Mouse (Mus musculus): ENCODE results near the gene Mfng. TPM values are rescaled to one million over a fixed set of nuclear protein-coding genes. Genes with fewer than 3 reads are reported as not detected.

Gene Mfng
- total and polyA plus RNA-seq, 3 experiments, result 35.2 to 63.7 (median 52.5) TPM

- no peak overlapping the region for H3K4me2 ChIP-seq (ENCODE audit: insufficient read depth, low read depth, poor library complexity, severe bottlenecking)
- peaks cover 11% of the 10 kb centered on the region for H3K79me2 ChIP-seq (replicated peaks; ENCODE audit: control insufficient read depth, extremely low read depth, insufficient read depth, poor library complexity, severe bottlenecking)
- DNase-seq (ENCODE audit: extremely low read depth), result no peak
- in situ Hi-C loops (cut with MboI; ENCODE audit: low pct_ligation_motif_present, low pct_unique_long_range_greater_than_20kb, low sequenced_read_pairs), result no loop called here
- H3K9me3 ChIP-seq (replicated peaks; ENCODE audit: low read length), result peaks cover 10% of the 10 kb centered on the region
- H3K4me1 ChIP-seq (ENCODE audit: control insufficient read depth in 1 of 2, insufficient read depth in 2 of 2), result peaks cover 11 to 40% of the 10 kb centered on the region in 2 experiments
- dilution Hi-C loops (cut with MboI; ENCODE audit: extremely low pct_ligation_motif_present, extremely low pct_unique_long_range_greater_than_20kb, low sequenced_read_pairs), result no loop called here
- H3K4me3 ChIP-seq (replicated peaks in 1 of 3; ENCODE audit: low read depth in 2 of 3, low read length in 2 of 3, poor library complexity in 1 of 3), result peak overlapping the region in 1 of 3 experiments; percentile 84
- H3K36me3 ChIP-seq (replicated peaks in 1 of 2; ENCODE audit: control insufficient read depth in 1 of 2, insufficient read depth in 1 of 2, low read length in 1 of 2), result peaks cover 20 to 57% of the 10 kb centered on the region in 2 experiments
- no peak overlapping the region for H3K27ac ChIP-seq (ENCODE audit: insufficient read depth, low read depth)
- no peak overlapping the region for H3K9ac ChIP-seq (ENCODE audit: insufficient read depth, low read depth)
- TF ChIP-seq POLR2AphosphoS2 (IDR thresholded peaks at IDR 0.05; ENCODE audit: low read depth, low read length) (no peak), ZKSCAN1 (IDR thresholded peaks at IDR 0.05; ENCODE audit: borderline replicate concordance, low read depth, low read length) (no peak), EP300 (IDR thresholded peaks at IDR 0.05; ENCODE audit: low read length) (no peak), USF1 (IDR thresholded peaks at IDR 0.05; ENCODE audit: low read depth, low read length) (no peak), SIN3A (IDR thresholded peaks at IDR 0.05; ENCODE audit: low read length) (no peak), ELF1 (IDR thresholded peaks at IDR 0.05; ENCODE audit: low read depth, low read length) (no peak), JUND (conservative IDR thresholded peaks at IDR 0.05; ENCODE audit: low read depth, low read length) (no peak), CTCF (conservative IDR thresholded peaks at IDR 0.05 in 1 of 2, IDR thresholded peaks at IDR 0.05 in 1 of 2; ENCODE audit: low read depth in 2 of 2, low read length in 2 of 2) (no peak), CHD2 (IDR thresholded peaks at IDR 0.05; ENCODE audit: low read length) (no peak), KAT2A (IDR thresholded peaks at IDR 0.05; ENCODE audit: insufficient replicate concordance, low read length) (no peak), RCOR1 (conservative IDR thresholded peaks at IDR 0.05; ENCODE audit: low read depth, low read length) (no peak), TCF12 (IDR thresholded peaks at IDR 0.05; ENCODE audit: low read depth, low read length) (no peak), USF2 (conservative IDR thresholded peaks at IDR 0.05; ENCODE audit: low read depth, low read length) (no peak)
- no peaks in the 10 kb centered on the region for H3K27me3 ChIP-seq (replicated peaks)
These were observed 2.9 kb downstream of the Mfng start for GRCm38 (mm10) chr15:78770234-78770982.

- no peak overlapping the region for H3K4me3 ChIP-seq (replicated peaks in 1 of 3; ENCODE audit: low read depth in 2 of 3, low read length in 2 of 3, poor library complexity in 1 of 3)
- no peak overlapping the region for H3K4me2 ChIP-seq (ENCODE audit: insufficient read depth, low read depth, poor library complexity, severe bottlenecking)
- H3K9me3 ChIP-seq (replicated peaks; ENCODE audit: low read length), result peaks cover 10% of the 10 kb centered on the region
- DNase-seq (ENCODE audit: extremely low read depth), result no peak
- TF ChIP-seq ZNF384 (IDR thresholded peaks at IDR 0.05; ENCODE audit: low read depth, low read length) (peak; percentile 69), ELF1 (IDR thresholded peaks at IDR 0.05; ENCODE audit: low read depth, low read length) (no peak), CTCF (conservative IDR thresholded peaks at IDR 0.05 in 1 of 2, IDR thresholded peaks at IDR 0.05 in 1 of 2; ENCODE audit: low read depth in 2 of 2, low read length in 2 of 2) (peak; percentile 32 to 59; a peak in 2 of 4 replicates), MAZ (IDR thresholded peaks at IDR 0.05; ENCODE audit: low read depth, low read length) (no peak)
- H3K27ac ChIP-seq (ENCODE audit: insufficient read depth, low read depth), result no peak overlapping the region
- dilution Hi-C loops (cut with MboI; ENCODE audit: extremely low pct_ligation_motif_present, extremely low pct_unique_long_range_greater_than_20kb, low sequenced_read_pairs), result no loop called here
- peaks cover 11 to 34% of the 10 kb centered on the region in 2 experiments for H3K4me1 ChIP-seq (ENCODE audit: control insufficient read depth in 1 of 2, insufficient read depth in 2 of 2)
- H3K36me3 ChIP-seq (replicated peaks in 1 of 2; ENCODE audit: control insufficient read depth in 1 of 2, insufficient read depth in 1 of 2, low read length in 1 of 2), result peaks cover 23 to 70% of the 10 kb centered on the region in 2 experiments
- in situ Hi-C loops (cut with MboI; ENCODE audit: low pct_ligation_motif_present, low pct_unique_long_range_greater_than_20kb, low sequenced_read_pairs), result no loop called here
- H3K79me2 ChIP-seq (replicated peaks; ENCODE audit: control insufficient read depth, extremely low read depth, insufficient read depth, poor library complexity, severe bottlenecking), result peaks cover 11% of the 10 kb centered on the region
- no peak overlapping the region for H3K9ac ChIP-seq (ENCODE audit: insufficient read depth, low read depth)
- H3K27me3 ChIP-seq (replicated peaks), result no peaks in the 10 kb centered on the region
These were observed 4.2 kb downstream of the Mfng start for GRCm38 (mm10) chr15:78769064-78769463.

All from CH12.LX (cell line).